Mouse (Mus musculus): ENCODE data around the gene Nts. TPM values are rescaled to one million over a fixed set of nuclear protein-coding genes. Genes with fewer than 3 reads are reported as not detected.
"Not testable (repeated sequence)": the region's sequence is repeated elsewhere in the genome, so short reads cannot be mapped to it uniquely, and the experiment has no call there.

Gene Nts
- polyA plus RNA-seq, 1 experiment from 2014 or later, result 0.66 TPM

DNA sequence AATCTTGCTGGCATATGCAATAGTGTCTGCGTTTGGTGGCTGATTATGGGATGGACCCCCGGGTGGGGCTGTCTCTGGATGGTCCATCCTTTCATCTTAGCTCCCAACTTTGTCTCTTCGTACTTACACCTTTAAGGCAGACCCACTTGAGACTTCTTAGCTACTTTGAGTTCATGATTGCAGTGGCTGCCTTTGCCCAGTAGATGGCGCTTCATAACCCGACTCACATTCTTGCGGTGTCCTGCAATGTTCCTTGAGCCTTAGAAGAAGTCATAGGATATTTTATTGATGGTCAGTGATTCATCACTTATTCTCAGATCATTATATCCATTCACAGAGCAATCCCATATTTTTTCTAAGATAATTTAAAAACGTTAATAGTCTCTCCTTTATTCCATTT lies 38.5 kb downstream of the Nts start:
- ATAC-seq (ENCODE audit: insufficient read depth, low FRiP score), result no peak
- Histone ChIP-seq H3K36me3 (ENCODE audit: control insufficient read depth, insufficient read depth, low read length) (no peaks in the 10 kb centered on the region), H3K27ac (ENCODE audit: low read length) (no peak overlapping the region), H3K4me2 (ENCODE audit: low read depth, low read length) (no peak overlapping the region), H3K27me3 (ENCODE audit: control insufficient read depth, insufficient read depth, low read length) (no peaks in the 10 kb centered on the region), H3K9me3 (replicated peaks; ENCODE audit: control insufficient read depth, low read length) (no peaks in the 10 kb centered on the region), H3K4me3 (replicated peaks; ENCODE audit: low read length) (no peak overlapping the region), H3K9ac (ENCODE audit: low read length) (no peak overlapping the region), H3K4me1 (ENCODE audit: control insufficient read depth, insufficient read depth, low read length) (no peaks in the 10 kb centered on the region)
- WGBS, result 6% methylated on average over 7 of the region's 7 CpGs

DNA sequence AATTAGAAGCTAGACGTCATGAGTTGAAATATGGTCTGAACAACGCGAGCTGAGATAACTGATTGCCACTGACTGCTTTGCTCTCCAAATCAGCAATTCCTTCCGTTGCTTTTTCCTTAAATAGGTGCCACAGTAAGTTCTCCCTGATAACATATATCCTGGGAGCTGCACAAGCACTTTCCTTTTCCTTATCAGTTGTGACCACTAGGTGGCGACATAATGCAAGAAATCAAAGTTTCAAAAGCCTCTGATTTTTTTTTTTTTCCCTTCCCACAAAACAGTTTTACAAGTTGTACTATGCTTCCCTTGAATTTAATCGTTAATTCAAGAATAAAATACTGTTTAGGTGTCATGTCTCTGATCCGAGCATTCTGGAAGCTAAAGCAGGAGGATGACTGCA lies 40.8 kb downstream of the Nts start:
- Histone ChIP-seq H3K36me3 (ENCODE audit: control insufficient read depth, insufficient read depth, low read length) (no peaks in the 10 kb centered on the region), H3K4me2 (ENCODE audit: low read depth, low read length) (no peak overlapping the region), H3K9ac (ENCODE audit: low read length) (no peak overlapping the region), H3K4me1 (ENCODE audit: control insufficient read depth, insufficient read depth, low read length) (no peaks in the 10 kb centered on the region), H3K27me3 (ENCODE audit: control insufficient read depth, insufficient read depth, low read length) (no peaks in the 10 kb centered on the region), H3K9me3 (replicated peaks; ENCODE audit: control insufficient read depth, low read length) (no peaks in the 10 kb centered on the region), H3K4me3 (replicated peaks; ENCODE audit: low read length) (no peak overlapping the region), H3K27ac (ENCODE audit: low read length) (no peak overlapping the region)
- WGBS, result 4% methylated on average over 7 of the region's 7 CpGs
- ATAC-seq (ENCODE audit: insufficient read depth, low FRiP score), result no peak

DNA sequence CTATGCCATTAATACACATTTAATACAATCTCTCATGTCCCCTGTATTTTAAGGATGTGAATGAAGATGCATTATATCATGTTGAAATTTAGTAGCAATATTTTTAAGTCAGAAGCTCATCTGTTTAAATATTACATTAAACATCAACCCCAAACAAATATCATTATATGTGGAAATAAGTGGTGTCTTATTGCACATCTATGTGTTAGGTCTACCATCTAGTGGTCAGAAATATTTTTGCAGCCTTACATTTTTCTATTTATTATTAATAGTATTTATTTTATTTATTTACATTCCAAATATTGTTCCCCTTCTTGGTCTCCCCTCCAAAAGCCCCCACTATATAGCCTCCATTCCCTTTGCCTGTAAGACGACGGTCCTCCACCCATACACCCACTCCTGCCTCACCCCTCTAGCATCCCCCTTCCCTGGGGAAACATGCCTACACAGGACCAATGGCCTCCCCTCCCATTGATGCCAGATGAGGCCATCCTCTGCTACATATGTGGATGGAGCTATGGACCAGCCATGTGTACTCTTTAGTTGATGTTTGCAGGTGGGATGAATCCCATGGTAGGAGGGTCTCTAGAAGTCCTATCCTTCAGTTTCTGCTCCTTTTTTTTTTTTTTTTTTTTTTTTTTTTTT lies 45.3 kb downstream of the Nts start:
- no peak for ATAC-seq (ENCODE audit: insufficient read depth, low FRiP score)
- H3K27me3 ChIP-seq (ENCODE audit: control insufficient read depth, insufficient read depth, low read length), result no peaks in the 10 kb centered on the region
- no peaks in the 10 kb centered on the region for H3K9me3 ChIP-seq (replicated peaks; ENCODE audit: control insufficient read depth, low read length)
- H3K36me3 ChIP-seq (ENCODE audit: control insufficient read depth, insufficient read depth, low read length), result no peaks in the 10 kb centered on the region
- no peak overlapping the region for H3K27ac ChIP-seq (ENCODE audit: low read length)
- no peak overlapping the region for H3K4me3 ChIP-seq (replicated peaks; ENCODE audit: low read length)
- no peaks in the 10 kb centered on the region for H3K4me1 ChIP-seq (ENCODE audit: control insufficient read depth, insufficient read depth, low read length)
- H3K4me2 ChIP-seq (ENCODE audit: low read depth, low read length), result no peak overlapping the region
- no peak overlapping the region for H3K9ac ChIP-seq (ENCODE audit: low read length)
- WGBS, result 22% methylated on average over 2 of the region's 2 CpGs

DNA sequence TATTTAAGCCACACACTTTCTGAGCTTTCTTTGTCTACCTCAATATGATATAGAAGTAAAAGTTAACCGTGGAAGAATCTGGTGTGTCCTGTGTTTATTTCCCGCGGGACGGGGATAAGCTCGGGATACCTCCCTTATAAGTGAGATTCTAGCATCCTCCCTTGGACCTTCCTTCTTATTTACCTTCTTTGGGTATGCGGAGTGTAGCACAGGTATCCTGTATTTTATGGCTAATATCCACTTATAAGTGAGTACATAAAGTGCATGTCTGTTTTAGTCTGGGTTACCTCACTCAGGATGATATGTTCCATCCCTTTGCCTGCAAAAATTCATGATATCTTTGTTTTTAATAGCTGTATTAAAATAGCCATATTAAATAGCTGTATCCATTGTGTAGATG lies 54.8 kb downstream of the Nts start:
- not testable (repeated sequence) for H3K36me3 ChIP-seq (ENCODE audit: control insufficient read depth, insufficient read depth, low read length); H3K27ac ChIP-seq (ENCODE audit: low read length); H3K9ac ChIP-seq (ENCODE audit: low read length); ATAC-seq (ENCODE audit: insufficient read depth, low FRiP score); H3K27me3 ChIP-seq (ENCODE audit: control insufficient read depth, insufficient read depth, low read length); H3K9me3 ChIP-seq (replicated peaks; ENCODE audit: control insufficient read depth, low read length); H3K4me1 ChIP-seq (ENCODE audit: control insufficient read depth, insufficient read depth, low read length)
- peak overlapping the region; percentile 29; the same call in 1 of the 2 replicates for H3K4me2 ChIP-seq (ENCODE audit: low read depth, low read length)
- H3K4me3 ChIP-seq (replicated peaks; ENCODE audit: low read length), result peak overlapping the region; percentile 21; the same call in 1 of the 2 replicates
- 20% methylated on average over 6 of the region's 6 CpGs for WGBS

DNA sequence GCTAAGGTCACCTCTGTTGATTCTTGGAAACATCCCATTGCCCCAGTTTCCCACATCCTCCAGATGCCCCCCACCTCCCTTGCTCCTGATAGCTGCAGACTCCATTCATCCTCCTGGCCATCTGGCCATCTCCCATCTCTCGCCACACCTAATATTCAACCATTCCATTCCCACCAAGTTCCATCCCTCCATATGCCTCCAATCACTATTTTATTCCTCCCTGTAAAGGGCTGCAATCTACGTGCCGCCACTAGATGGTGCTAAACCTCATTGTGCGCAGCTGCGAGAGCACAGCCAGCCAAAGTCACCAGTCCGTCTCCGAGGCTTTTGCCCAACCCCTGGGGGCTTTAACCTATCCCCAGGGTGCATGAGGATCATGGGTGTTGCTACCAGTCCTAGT lies 55.2 kb downstream of the Nts start:
- not testable (repeated sequence) for H3K9me3 ChIP-seq (replicated peaks; ENCODE audit: control insufficient read depth, low read length); H3K4me1 ChIP-seq (ENCODE audit: control insufficient read depth, insufficient read depth, low read length); H3K4me2 ChIP-seq (ENCODE audit: low read depth, low read length); H3K36me3 ChIP-seq (ENCODE audit: control insufficient read depth, insufficient read depth, low read length); H3K27ac ChIP-seq (ENCODE audit: low read length); ATAC-seq (ENCODE audit: insufficient read depth, low FRiP score); H3K27me3 ChIP-seq (ENCODE audit: control insufficient read depth, insufficient read depth, low read length); H3K9ac ChIP-seq (ENCODE audit: low read length)
- 0 out of 2 replicates have a peak overlapping the region, but pooled peaks have one; percentile 21 for H3K4me3 ChIP-seq (replicated peaks; ENCODE audit: low read length)
- 3% methylated on average over 5 of the region's 7 CpGs for WGBS

Other genes starting within 250 kb of the Nts start
- gene Rassf9, start 21.7 kb upstream of the Nts start, polyA plus RNA-seq (2015; fragmentation: Nextera tagmentation; extraction: Ambion mirVana), result 5.2 and 5.6 TPM in 2 replicates